Mouse (Mus musculus): ENCODE results near the gene Abhd4.

Abhd4 gene

DNA sequence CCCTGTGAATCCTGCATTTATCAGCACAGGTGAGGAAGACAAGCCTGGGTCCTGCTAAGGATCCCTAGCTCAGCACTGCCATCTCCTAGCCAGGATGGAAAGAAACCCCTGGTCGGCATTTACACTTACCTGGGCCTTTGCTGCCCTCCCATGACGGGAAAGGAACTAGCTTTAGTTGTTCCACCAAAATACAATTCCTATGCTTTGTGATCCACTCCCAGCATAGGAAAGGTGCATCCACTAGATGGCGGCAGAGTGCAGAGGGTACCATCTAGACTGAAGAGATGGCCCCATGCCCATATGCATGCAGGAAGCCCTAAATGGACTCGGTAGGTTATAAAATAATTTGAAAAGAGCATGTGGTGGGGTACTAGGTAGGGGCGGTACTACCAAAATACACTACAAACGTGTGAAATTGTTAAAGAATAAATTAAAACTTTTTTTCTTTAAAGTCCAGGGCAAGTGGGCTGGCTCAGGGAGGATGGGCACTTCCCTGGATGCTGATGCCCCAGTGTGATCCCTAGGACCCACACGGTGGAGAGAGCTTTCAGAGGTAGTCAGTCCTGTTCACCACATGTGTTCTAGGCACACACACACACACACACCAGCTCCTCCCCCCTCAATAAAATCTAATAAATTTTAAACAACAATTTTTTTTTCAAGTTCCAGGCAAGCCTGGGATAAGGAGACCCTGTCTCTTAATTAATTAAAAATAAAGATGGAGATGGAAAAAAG lies 14.8 kb upstream of the Abhd4 start:
- DNase-seq (ENCODE audit: low spot score) = peak; percentile 85

DNA sequence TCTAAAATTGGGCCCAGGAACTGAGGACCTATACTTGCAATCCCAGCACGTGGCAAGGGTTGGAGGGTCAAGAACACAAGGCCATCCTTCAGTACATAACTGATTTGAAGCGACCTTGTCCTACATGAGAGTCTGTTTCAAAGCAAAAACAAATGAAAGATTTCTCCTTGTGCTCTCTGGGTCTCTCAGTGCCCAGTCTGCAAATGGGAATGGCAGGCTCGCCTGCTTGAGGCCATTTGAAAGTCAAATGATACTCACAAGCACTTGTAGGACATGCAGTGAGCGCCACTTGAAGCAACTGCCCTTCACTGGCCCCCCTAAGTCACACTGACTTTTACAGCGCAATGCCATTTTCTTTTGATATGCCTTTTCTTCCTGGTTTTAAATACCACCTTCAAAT lies 13.4 kb upstream of the Abhd4 start:
- no peak for DNase-seq (ENCODE audit: low spot score)

DNA sequence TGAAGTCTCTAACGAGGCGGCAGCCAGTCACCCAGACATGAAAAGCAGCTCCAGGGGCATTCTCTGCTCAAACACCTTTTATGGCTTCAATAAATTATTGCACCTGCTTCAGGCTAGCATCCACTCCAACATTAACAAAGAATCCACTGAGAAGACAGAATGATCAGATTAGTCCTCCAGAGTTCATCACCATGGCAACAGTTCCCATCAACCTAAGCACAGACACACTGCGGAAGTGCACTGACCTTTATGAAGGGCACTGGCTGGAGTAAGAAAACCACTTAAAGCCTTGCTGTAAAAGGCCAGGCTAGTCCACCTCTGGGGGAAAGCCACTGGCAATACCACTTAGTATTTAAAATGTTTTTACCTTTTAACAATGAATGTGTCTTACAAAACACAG lies 9.8 kb upstream of the Abhd4 start:
- DNase-seq (ENCODE audit: low spot score) = peak; percentile 52

DNA sequence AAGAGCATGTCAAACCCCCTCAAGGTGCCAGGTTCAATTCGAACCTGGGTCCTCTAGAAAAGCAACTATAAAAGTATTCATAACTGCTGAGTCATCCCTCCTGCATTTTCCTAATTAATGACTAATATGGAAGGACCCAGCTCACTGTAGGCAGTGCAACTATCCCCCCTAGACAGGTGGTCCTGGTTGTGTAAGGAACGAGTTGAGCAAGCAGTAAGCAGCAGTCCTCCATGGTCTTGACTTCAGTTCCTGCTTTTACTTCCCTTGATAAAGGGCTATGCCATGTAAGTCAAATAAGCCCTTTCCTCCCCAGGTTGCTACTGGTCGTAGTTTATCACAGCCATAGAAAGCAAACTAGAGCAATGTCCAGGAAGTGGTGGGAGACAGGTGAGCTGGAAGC lies 7.8 kb upstream of the Abhd4 start:
- no peak for DNase-seq (ENCODE audit: low spot score)

DNA sequence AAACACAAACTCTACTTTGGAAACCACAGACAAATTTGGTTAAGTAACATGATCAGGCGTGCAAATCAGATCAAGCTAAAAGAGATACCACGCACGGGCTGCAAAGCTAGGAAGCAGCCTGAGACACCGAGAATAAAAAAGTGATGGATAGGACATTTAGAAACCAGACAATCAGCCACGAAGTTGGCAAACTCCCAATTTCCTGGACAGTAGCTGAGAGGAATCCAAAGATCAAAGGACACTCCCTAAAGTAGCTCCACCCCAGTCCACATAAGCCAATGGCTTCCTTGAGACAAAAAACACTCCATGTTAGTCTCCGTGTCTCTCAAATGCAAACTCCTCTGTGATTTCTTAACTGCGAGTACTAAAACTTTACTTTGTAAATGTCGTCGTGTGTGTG lies 4.7 kb upstream of the Abhd4 start:
- peak; percentile 69 for DNase-seq (ENCODE audit: low spot score)

DNA sequence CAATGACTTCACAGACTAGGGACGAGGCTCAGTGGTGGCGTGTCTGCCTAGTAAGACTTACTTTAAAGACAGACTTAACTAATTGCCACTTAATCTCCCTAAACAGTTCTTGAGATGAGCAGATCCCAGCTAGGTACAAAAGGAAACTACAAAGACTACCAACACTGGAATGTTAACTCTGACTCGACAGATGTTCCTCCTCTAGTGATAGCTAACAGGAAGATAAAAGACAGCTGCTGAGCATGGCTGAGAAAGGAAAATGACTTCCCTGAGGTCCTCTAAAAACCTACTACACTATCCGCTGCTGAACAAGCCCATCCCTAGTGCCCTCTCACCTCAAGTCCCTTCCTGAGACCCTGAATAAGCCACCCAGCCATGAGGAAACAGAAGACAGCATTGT lies 3.9 kb upstream of the Abhd4 start:
- DNase-seq (ENCODE audit: low spot score) = no peak

DNA sequence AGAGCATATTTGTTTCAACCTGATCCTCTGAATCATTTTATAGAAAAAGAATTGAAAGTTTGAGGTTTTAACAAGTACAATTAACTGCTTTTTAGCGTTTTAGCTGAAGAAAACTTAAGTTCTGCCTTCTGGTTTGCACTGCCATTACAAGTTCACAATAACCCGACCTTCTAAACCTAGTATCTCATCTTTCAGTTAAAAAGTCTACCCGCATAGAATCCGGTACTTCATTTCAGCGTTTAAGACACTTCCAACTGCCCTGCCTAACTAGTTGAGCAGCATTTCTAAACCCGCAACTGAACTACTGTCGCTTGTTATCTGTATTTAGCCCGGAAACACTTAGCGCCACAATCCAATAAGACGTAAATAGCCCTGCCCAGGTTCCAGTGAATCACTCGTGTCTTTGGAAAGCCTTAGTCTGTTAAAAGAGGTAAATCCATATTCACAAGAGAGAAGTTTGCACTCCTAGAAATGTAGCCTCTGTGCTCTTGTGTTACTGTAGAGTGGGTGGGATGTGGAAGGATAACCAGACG lies 748 bp downstream of the Abhd4 start:
- no peak for DNase-seq (ENCODE audit: low spot score)

DNA sequence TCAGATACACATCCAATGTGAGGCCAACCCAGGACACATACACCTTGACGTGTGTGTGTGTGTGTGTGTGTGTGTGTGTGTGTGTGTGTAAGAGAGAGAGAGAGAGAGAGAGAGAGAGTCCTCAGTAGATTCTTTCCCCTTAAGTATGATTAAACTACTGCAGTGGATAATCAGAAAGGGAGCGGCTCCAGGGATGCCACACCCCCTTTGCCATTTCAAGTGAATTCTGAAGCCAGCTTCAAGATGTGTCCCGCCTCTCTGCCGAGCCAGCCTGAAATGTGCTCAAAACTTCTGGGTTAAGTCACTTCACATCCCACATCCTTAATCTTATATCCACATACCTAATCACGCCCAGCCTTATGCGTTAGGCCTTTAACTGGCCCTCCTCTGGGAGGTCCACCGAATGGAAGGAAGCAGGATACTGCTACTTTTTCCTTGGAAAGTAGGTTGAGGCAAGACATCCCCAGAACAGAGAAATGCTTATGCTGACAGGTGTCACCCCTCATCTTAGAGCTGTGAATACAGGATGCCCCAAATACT lies 4.2 kb downstream of the Abhd4 start:
- DNase-seq (ENCODE audit: low spot score) = no peak

DNA sequence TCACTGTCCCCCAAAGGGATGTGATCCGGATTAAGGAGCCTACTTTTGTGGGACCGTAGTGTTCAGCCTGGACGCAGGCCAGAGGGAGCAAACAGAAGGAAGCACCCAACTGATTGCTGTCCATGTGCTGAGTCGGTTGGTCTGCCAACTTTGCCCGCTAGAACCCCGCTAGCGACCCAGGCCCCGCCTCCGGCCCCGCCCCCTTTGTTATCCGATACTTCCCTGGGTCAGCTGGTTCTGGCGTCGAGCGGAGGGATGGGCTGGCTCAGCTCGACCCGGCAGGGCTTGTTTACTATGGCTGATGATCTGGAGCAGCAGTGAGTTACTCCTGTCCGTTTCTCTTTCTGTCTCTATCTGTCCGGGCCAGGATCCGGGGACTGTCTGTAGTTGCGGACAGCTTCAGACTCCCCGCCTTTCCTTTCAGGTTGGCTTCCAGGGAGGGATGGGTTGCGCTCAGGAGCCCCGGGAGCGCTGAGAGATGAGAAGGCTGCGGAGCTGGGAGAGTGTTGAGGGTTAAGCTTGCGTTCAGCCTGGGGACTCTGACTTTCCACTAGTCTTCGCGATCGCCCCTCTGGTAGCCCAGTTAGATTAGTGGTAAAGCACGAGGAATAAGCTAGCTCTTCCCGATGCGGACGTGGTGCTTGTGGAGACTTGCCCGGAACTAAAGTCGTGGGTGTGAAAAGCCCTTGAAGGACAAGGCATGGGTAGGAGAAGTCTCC lies 5.2 kb downstream of the Abhd4 start:
- peak; percentile 82 for DNase-seq (ENCODE audit: low spot score)

DNA sequence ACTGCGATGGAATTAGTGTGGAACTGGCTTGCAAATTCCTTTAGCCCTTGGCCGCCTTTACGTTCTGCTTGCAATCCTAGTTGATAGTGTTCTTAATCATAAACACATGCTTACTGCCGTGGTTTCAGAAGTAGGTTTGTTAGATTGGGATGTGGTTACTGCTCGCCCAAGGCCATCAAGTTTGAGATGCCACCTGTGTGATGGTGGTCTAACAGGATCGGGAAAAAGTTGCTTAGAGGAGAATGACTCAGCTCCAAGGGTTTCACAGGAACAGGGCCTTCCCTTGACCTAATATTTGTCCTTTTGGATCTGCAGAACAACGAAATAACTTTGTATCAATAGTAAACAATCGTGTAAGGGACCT lies 5.7 kb downstream of the Abhd4 start:
- no peak for DNase-seq (ENCODE audit: low spot score)

DNA sequence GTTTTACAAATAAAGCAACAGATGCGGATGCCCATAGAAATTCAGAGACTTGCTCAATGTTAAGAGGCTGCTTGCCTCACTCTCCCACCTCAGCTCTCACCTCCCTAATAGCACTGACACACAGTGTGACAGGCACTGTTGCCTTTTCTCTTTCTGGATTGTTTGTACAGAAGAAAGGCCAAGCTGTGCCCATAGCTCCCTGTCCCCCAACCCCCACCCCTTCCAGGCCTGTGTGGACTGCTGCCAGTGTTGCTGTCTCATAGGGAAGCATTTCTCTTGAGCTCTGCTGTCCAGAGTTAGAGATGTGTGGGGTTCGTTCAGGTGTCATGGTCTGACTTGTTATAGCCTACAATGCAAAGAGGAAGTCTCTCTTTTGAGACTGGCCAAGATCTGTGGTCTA lies 6.2 kb downstream of the Abhd4 start:
- no peak for DNase-seq (ENCODE audit: low spot score)

DNA sequence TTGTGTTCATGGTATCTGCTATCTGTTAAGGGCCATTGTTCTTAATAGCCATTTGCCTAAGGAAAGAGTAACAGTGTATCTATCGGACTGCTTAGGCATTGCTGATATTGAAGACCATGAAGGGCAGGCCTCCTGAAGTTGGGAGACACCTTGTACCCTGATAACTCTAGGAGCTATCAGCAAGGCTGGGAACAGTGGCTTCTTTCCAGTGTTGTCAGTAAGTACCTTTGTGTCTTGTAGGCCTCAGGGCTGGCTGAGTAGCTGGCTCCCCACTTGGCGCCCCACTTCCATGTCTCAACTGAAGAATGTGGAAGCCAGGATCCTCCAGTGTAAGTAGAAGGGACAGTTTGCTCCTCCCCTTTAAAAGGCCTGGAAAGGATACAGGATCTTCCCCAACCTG lies 7.4 kb downstream of the Abhd4 start:
- DNase-seq (ENCODE audit: low spot score) = no peak

DNA sequence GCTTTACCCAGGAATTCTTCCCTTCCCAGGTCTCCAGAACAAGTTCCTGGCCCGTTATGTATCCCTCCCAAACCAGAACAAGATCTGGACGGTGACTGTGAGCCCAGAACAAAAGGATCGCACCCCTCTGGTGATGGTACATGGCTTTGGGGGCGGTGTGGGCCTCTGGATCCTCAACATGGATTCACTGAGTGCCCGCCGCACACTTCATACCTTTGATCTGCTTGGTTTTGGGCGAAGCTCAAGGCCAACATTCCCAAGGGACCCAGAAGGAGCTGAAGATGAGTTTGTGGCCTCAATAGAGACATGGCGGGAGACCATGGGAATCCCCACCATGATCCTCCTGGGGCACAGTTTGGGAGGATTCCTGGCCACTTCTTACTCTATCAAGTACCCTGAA lies 8.6 kb downstream of the Abhd4 start:
- no peak for DNase-seq (ENCODE audit: low spot score)

DNA sequence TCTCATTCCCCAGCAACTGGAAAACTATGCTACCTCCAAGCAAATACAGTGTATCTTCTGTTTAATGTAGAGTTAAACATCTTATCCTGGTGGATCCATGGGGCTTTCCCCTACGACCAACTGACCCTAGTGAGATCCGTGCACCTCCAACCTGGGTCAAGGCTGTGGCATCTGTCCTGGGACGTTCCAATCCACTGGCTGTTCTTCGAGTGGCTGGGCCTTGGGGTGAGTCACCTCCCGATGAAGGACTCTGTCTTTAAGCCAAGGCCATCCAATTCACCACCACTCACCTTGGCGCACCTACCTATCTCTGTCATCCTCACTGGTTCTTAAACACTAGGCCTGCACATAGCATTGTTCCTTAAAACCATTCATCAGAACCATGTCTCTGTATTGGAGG lies 9.1 kb downstream of the Abhd4 start:
- no peak for DNase-seq (ENCODE audit: low spot score)

DNA sequence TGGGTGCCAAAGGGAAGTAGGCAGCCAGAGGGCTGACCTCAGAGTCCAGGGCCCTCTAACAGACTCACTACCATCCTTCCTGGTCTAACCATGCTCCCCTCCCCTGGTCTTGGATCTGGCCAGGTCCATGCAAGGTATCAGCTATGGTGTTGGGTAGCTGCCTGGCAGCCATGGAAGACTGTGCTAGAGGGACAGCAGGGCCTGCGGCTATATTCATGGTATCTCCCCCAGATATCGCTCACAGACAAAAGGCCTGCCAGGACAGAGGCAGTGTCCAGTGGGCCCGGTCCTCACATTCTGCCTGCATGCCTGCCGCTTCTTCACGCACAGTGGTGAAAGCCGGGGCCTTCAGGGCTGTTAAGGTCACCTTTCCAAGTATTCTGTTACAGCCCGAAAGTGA lies 10.2 kb downstream of the Abhd4 start:
- no peak for DNase-seq (ENCODE audit: low spot score)

DNA sequence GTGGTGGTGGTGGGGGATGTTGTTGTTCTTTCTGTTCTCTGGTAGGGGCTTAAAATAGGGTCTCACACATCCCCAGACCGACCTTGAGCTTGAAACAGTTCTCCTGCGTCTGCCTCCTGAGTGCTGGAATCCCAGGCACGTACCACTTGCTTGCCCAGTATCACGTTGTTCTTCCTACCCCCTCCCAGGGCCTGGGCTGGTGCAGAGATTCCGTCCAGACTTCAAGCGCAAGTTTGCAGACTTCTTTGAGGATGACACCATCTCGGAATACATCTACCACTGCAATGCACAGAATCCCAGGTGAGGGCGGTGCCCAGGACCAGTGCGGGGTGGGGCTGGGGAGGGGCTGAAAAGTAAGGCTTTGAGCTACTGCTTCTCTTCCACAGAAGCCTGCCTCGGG lies 11.1 kb downstream of the Abhd4 start:
- no peak for DNase-seq (ENCODE audit: low spot score)

DNA sequence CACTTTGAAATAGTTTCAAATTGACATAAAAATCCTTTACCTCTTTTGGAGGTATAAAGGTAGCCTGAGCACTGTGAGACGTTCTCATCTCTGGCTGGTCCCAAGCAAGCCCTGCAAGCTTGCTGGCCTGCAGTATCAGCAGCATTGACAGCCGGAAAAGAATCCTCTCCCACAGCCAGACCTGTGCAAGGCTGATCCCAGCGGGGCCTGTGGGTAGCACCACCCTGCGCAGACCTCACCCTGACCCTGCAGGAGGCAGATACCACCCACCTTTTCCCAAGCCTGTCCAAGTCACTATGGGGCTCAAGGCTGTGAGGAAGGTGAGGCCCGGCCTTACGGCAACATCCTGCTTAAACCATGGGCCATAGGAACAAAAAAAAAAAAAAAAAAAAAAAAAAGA lies 12.0 kb downstream of the Abhd4 start:
- no peak for DNase-seq (ENCODE audit: low spot score)

DNA sequence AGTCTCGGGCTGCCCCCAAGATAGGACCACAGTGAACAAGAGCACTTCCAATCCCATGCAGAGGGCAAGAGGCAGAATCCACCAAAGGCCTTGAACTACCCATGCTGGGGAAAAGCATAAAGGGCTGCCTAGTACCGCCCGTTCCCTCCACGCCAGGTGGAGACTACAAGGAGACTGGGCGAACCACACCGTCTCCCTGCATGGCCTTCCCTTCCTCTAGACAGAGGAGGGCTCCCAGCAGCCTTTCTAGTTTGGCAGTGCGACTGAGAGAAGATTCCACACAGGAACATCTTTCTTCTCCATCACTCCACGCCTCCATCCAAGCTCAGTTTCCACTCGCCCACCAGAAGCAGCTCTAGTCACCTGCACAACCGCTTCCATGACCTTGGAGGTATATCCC lies 14.0 kb downstream of the Abhd4 start:
- DNase-seq (ENCODE audit: low spot score) = no peak

DNA sequence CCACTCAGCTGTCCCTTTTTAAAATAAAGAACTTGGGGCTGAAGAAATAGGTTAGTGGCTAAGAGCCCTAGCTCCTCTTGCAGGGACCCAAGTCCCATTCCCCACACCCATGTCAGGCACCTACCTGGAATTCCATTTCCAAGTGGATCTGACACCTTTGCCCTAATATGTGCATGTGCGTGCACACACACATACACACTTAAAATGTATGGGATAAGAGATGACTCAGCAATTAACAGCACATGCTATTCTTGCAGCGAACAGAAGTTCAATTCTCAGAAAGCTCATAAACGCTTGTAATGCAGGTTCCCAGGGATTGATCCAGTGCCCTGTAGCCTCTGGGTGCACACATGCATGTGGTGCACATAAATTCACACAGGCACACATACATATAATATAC lies 15.6 kb downstream of the Abhd4 start:
- no peak for DNase-seq (ENCODE audit: low spot score)

DNA sequence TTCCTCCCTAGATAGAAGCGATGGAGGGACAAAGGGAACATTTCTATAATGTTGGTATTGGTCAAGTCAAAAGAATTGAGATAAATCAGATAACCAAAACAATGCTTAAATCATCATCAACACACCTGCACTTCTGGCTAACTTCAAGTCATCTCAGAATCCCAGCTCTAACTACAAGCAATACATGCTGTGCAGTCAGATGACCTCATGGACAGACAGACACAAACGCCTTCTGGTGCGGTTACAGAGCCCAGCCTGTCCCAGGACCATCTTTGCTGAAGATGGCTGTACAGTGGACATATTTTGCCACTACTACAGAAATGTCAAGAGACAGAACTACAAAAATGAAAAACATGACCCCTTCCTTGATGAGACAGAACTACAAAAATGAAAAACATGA lies 16.4 kb downstream of the Abhd4 start:
- DNase-seq (ENCODE audit: low spot score) = no peak

DNA sequence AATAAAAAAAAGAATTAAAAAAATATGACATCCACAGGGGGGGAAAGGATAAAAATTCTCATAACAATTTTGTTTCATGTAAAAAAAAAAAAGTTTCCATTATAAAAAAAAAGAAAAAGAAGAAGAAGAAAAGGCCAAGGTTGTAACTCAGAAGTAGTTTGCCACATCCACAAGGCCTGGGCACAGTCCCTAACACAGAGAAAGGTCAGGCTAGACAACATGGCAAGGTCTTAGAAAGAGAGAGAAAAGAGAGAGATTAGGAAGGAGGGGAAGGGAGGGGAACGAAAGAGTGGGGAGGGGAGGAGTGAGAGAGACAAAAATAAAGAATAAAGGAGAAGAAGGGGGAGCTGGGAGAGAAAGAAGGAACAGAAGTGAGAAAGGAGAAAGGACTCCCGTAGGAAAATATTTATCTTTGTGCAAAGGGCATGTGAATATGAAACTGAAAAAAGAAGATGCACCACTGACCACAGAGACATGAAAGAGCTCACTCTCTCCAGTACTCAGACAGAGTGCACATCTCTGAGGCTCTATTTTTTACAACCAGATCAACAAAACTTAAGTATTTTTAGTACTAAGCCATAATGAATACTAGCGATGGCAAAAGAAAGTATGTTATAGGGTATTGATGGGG lies 18.1 kb downstream of the Abhd4 start:
- no peak for DNase-seq (ENCODE audit: low spot score)

DNA sequence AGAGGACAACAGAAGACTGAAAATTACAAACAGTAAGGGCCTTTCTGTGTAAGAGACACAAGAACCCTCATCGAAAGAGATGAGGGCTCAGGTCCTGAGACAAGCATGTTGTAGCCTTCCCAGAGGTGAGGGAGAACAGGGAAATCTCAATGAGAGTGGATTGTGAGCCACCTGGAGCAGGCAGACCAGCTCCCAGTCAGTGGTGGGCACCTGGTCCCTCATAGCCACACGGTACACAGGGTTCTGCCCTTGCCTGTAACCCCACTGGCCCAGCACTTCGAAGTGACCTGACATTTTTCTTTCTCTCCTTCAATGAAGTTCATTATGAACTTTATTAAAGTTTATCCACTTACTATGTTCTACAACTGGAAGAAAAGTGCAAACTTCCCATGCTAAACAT lies 18.7 kb downstream of the Abhd4 start:
- DNase-seq (ENCODE audit: low spot score) = no peak

DNA sequence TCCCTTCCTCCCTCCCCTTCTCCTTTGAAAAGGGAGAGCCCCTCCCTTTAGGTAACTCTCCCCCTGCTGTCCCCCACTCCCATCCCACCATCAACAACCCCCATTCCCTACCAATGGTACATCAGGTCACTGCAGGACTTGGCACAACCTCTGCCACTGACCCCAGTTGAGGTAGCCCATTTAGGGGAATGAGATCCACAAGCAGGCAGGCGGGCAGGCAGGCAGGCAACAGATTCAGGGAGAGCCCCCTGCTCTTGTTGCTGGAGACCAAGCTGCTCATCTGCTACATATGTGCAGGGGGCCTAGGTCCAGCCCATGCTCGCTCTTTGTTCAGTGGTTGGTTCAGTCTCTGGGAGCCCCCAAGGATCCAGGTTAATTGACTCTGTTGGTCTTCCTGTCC lies 22.5 kb downstream of the Abhd4 start:
- DNase-seq (ENCODE audit: low spot score) = no peak

All from MN1 (cell line).